Mouse (Mus musculus): ENCODE measurements at regions not wholly inside any gene's neighbourhood (a gene's known extent, or its start where the extent isn't known, plus 50 kb on each side); places are given as distances from the start of the nearest gene placed in this dataset.

DNA sequence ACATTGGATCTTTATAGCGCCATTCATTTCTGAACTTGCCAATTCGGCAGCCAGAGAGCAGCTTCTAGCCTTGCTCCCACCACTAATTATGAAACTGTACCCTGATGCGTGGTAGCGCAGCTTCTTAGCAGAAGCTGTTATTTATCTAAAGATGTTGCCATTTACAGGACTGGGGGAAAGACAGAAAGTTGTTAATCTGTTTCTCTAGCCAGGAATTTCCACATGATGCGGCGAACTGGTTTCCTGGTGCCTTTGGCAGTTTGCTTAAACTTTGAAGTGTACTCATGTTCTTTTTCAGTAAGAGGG, 100.7 kb downstream of the 4931417E11Rik start:
- H3K36me3 ChIP-seq (ENCODE audit: control insufficient read depth, insufficient read depth, low read length): no peaks in the 10 kb centered on the region
- H3K27ac ChIP-seq (replicated peaks; ENCODE audit: low read depth, low read length): no peak overlapping the region
- no peak overlapping the region for H3K9ac ChIP-seq (ENCODE audit: low read depth, low read length)
- 14% methylated on average over 6 of the region's 6 CpGs for WGBS
- H3K27me3 ChIP-seq (replicated peaks; ENCODE audit: control insufficient read depth, insufficient read depth, low read length): no peaks in the 10 kb centered on the region
- no peaks in the 10 kb centered on the region for H3K9me3 ChIP-seq (ENCODE audit: control insufficient read depth, low read length)
- H3K4me1 ChIP-seq (ENCODE audit: control insufficient read depth, insufficient read depth, low read length): peaks cover 6% of the 10 kb centered on the region; the same call in 1 of the 2 replicates
- DNase-seq (ENCODE audit: low spot score) (peak; percentile 19), ATAC-seq (ENCODE audit: low read depth) (peak; percentile 32; the same call in 1 of the 2 replicates)
- 0 out of 2 replicates have a peak overlapping the region, but pooled peaks have one; percentile 10 for H3K4me3 ChIP-seq (ENCODE audit: low read depth, low read length)
- H3K4me2 ChIP-seq (ENCODE audit: low read depth, low read length): peak overlapping the region; percentile 44

DNA sequence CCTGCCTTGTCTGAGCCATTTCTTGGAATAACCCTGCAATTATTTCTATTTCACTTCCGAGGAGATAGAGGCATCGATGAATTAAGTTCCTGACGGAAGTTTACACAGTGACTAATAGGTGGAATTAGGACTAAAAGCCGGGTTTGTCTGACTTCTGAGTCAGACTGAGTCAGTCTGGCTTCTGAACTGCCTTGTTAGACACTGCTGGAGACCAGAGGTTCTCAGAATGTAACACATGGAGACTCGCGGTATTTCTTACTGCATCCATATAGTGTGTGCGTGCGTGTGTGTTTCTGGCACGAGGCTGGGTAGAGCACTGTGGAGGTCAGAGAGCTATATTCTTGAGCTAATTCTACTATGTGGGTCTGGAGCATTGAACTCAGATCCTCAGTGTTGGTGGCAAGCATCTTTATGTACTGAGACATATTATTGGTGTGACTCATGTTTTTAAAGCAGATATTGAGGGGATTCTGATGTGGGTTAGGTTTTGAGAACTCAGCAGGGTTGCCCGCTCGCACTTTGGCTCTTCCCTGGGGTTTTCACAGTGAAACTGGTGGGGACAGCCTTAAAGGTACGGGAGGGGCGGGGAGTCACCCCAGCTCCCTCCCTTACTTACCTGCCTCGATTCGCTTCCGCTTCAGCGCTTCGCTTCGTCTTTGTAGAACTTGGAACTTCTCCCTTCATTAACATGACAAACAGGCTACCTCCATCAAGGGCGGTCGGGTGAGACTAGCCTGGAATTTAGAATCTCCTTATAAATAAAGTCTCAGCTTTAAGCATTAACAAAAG, 101.2 kb downstream of the 4931417E11Rik start:
- 7% methylated on average over 21 of the region's 21 CpGs for WGBS
- peak; percentile 66 for ATAC-seq (ENCODE audit: low read depth)
- H3K4me3 ChIP-seq (ENCODE audit: low read depth, low read length): peak overlapping the region; percentile 10; the same call in 1 of the 2 replicates

GRCm38 (mm10) chr6:73367616-73368015, 101.9 kb downstream of the 4931417E11Rik start:
- WGBS: 6% methylated on average over 5 of the region's 5 CpGs
- peaks cover 6% of the 10 kb centered on the region; the same call in 1 of the 2 replicates for H3K4me1 ChIP-seq (ENCODE audit: control insufficient read depth, insufficient read depth, low read length)
- peak; percentile 78 for ATAC-seq (ENCODE audit: low read depth)
- no peak overlapping the region for H3K9ac ChIP-seq (ENCODE audit: low read depth, low read length)
- H3K4me3 ChIP-seq (ENCODE audit: low read depth, low read length): peak overlapping the region; percentile 10; the same call in 1 of the 2 replicates
- no peaks in the 10 kb centered on the region for H3K36me3 ChIP-seq (ENCODE audit: control insufficient read depth, insufficient read depth, low read length)
- H3K9me3 ChIP-seq (ENCODE audit: control insufficient read depth, low read length): no peaks in the 10 kb centered on the region
- DNase-seq (ENCODE audit: low spot score): peak; percentile 83
- H3K4me2 ChIP-seq (ENCODE audit: low read depth, low read length): peak overlapping the region; percentile 44
- H3K27ac ChIP-seq (replicated peaks; ENCODE audit: low read depth, low read length): no peak overlapping the region
- no peaks in the 10 kb centered on the region for H3K27me3 ChIP-seq (replicated peaks; ENCODE audit: control insufficient read depth, insufficient read depth, low read length)

More for the DNA sequence above, 101.2 kb downstream of the 4931417E11Rik start:
- H3K9ac ChIP-seq (ENCODE audit: low read depth, low read length): no peak overlapping the region; the same call in 1 of the 2 replicates
- no peak overlapping the region for H3K27ac ChIP-seq (replicated peaks; ENCODE audit: low read depth, low read length)
- H3K4me2 ChIP-seq (ENCODE audit: low read depth, low read length): peak overlapping the region; percentile 44
- H3K36me3 ChIP-seq (ENCODE audit: control insufficient read depth, insufficient read depth, low read length): no peaks in the 10 kb centered on the region
- no peaks in the 10 kb centered on the region for H3K9me3 ChIP-seq (ENCODE audit: control insufficient read depth, low read length)
- peak; percentile 17 for DNase-seq (ENCODE audit: low spot score)
- peaks cover 6% of the 10 kb centered on the region; the same call in 1 of the 2 replicates for H3K4me1 ChIP-seq (ENCODE audit: control insufficient read depth, insufficient read depth, low read length)
- no peaks in the 10 kb centered on the region for H3K27me3 ChIP-seq (replicated peaks; ENCODE audit: control insufficient read depth, insufficient read depth, low read length)

DNA sequence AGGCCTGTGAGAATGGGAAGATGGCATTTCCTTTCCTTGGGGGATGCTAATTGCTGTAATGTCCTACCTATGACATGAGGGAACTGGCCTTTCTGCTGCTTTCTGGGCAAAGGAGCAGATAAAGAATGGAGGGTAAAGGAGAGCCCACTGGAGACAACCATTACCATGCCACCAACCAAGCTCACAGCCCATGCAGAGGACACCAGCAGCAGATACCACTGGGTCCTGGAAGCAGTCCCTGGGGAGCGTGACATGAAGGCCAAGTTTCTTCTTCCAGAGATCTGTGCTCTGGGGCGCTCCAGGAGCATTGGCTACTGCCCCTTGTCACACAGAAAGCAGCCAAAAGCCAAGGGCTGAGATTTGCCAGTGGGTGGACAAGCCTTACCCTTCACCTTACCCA, 102.8 kb downstream of the 4931417E11Rik start:
- WGBS: 94% methylated on average over 2 of the region's 2 CpGs
- no peaks in the 10 kb centered on the region for H3K9me3 ChIP-seq (ENCODE audit: control insufficient read depth, low read length)
- no peak overlapping the region for H3K4me2 ChIP-seq (ENCODE audit: low read depth, low read length)
- H3K27ac ChIP-seq (replicated peaks; ENCODE audit: low read depth, low read length): no peak overlapping the region
- no peaks in the 10 kb centered on the region for H3K36me3 ChIP-seq (ENCODE audit: control insufficient read depth, insufficient read depth, low read length)
- no peak overlapping the region for H3K4me3 ChIP-seq (ENCODE audit: low read depth, low read length)
- no peaks in the 10 kb centered on the region for H3K27me3 ChIP-seq (replicated peaks; ENCODE audit: control insufficient read depth, insufficient read depth, low read length)
- H3K4me1 ChIP-seq (ENCODE audit: control insufficient read depth, insufficient read depth, low read length): peaks cover 6% of the 10 kb centered on the region; the same call in 1 of the 2 replicates
- DNase-seq (ENCODE audit: low spot score): no peak
- no peak for ATAC-seq (ENCODE audit: low read depth)
- no peak overlapping the region for H3K9ac ChIP-seq (ENCODE audit: low read depth, low read length)

DNA sequence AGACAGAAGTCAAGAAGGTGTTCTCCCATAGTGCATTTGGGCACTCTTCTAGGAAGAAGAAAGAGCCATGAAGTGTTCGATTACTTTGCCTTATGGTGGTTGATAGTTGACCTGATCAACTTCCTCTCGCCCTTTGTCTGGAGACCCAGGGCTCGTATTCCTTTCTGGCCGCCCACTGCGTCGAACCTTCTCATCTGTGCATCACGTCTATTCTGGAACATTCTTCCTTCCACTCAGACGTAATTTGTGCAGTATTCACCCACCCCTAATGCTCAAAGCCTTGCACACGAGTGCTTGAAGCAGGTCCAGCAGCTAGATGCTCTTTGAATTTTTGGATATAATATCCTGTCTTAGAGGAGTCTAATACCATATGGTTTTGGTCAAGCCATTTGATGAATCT, 104.2 kb downstream of the 4931417E11Rik start:
- Histone ChIP-seq H3K9ac (ENCODE audit: low read depth, low read length) (no peak overlapping the region), H3K27me3 (replicated peaks; ENCODE audit: control insufficient read depth, insufficient read depth, low read length) (no peaks in the 10 kb centered on the region), H3K4me2 (ENCODE audit: low read depth, low read length) (no peak overlapping the region), H3K36me3 (ENCODE audit: control insufficient read depth, insufficient read depth, low read length) (no peaks in the 10 kb centered on the region), H3K9me3 (ENCODE audit: control insufficient read depth, low read length) (no peaks in the 10 kb centered on the region), H3K4me1 (ENCODE audit: control insufficient read depth, insufficient read depth, low read length) (peaks cover 6% of the 10 kb centered on the region; the same call in 1 of the 2 replicates), H3K4me3 (ENCODE audit: low read depth, low read length) (no peak overlapping the region), H3K27ac (replicated peaks; ENCODE audit: low read depth, low read length) (no peak overlapping the region)
- no peak for DNase-seq (ENCODE audit: low spot score)
- ATAC-seq (ENCODE audit: low read depth): no peak
- WGBS: 80% methylated on average over 9 of the region's 9 CpGs

- ATAC-seq (ENCODE audit: low read depth): no peak
Measured at GRCm38 (mm10) chr6:73334995-73335394, 86.8 kb downstream of the Suclg1 start.

GRCm38 (mm10) chr6:73329666-73330065, 81.5 kb downstream of the Suclg1 start:
- WGBS: 92% methylated on average over 11 of the region's 11 CpGs
- Histone ChIP-seq H3K9me3 (ENCODE audit: control insufficient read depth, low read length) (no peaks in the 10 kb centered on the region), H3K9ac (ENCODE audit: low read depth, low read length) (no peak overlapping the region), H3K27ac (replicated peaks; ENCODE audit: low read depth, low read length) (no peak overlapping the region), H3K4me1 (ENCODE audit: control insufficient read depth, insufficient read depth, low read length) (no peaks in the 10 kb centered on the region), H3K4me2 (ENCODE audit: low read depth, low read length) (no peak overlapping the region), H3K4me3 (ENCODE audit: low read depth, low read length) (no peak overlapping the region), H3K36me3 (ENCODE audit: control insufficient read depth, insufficient read depth, low read length) (no peaks in the 10 kb centered on the region), H3K27me3 (replicated peaks; ENCODE audit: control insufficient read depth, insufficient read depth, low read length) (no peaks in the 10 kb centered on the region)
- DNase-seq (ENCODE audit: low spot score) (no peak), ATAC-seq (ENCODE audit: low read depth) (no peak)

More at GRCm38 (mm10) chr6:73334995-73335394, 86.8 kb downstream of the Suclg1 start:
- H3K4me2 ChIP-seq (ENCODE audit: low read depth, low read length): no peak overlapping the region
- H3K27ac ChIP-seq (replicated peaks; ENCODE audit: low read depth, low read length): no peak overlapping the region
- 56% methylated on average over 6 of the region's 6 CpGs for WGBS
- H3K27me3 ChIP-seq (replicated peaks; ENCODE audit: control insufficient read depth, insufficient read depth, low read length): no peaks in the 10 kb centered on the region
- no peak overlapping the region for H3K4me3 ChIP-seq (ENCODE audit: low read depth, low read length)
- peak; percentile 28 for DNase-seq (ENCODE audit: low spot score)
- H3K9me3 ChIP-seq (ENCODE audit: control insufficient read depth, low read length): no peaks in the 10 kb centered on the region
- no peak overlapping the region for H3K9ac ChIP-seq (ENCODE audit: low read depth, low read length)
- H3K4me1 ChIP-seq (ENCODE audit: control insufficient read depth, insufficient read depth, low read length): no peaks in the 10 kb centered on the region
- H3K36me3 ChIP-seq (ENCODE audit: control insufficient read depth, insufficient read depth, low read length): no peaks in the 10 kb centered on the region
